Mouse (Mus musculus): ENCODE data around the gene Gm40193. TPM values are rescaled to one million over a fixed set of nuclear protein-coding genes. Genes with fewer than 3 reads are reported as not detected.

Gm40193 gene
- polyA plus RNA-seq, 1 experiment from 2014 or later, result not detected

DNA sequence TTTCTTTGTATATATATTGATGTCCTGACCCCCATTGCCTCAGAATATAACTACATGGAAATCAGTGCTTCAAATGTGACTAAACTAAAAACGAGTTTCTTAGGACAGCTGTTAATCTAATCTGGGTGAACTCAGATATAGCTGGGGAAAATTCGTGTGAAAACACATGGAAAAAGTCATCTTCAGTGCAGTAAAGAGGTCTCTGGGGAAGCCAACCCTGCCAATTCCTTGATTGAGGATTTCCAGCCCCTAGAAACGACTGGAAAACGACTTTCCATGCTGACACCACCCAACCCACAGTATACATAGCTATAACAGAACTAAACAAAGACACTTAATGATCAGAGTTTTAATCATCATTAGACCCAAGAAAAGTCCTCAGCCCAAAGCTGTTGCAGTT, 44.9 kb downstream of the Gm40193 start:
- DNase-seq (ENCODE audit: low read depth, low spot score) (no peak), ATAC-seq (no peak)
- in situ Hi-C loops (cut with MboI; ENCODE audit: low pct_unique_long_range_greater_than_20kb), result no loop called here
- no peak for TF ChIP-seq CTCF (IDR thresholded peaks at IDR 0.05)
- CTCF ChIA-PET, result interaction anchor here (0.8 to 1.9 kb wide), 6 partner anchors 8 to 35 kb away, joined by 3 to 4 read pairs (median 3); no protein-coding TSS in a partner anchor
- no peaks in the 10 kb centered on the region for H3K27me3 ChIP-seq
- POLR2A ChIA-PET, result no interaction called here

DNA sequence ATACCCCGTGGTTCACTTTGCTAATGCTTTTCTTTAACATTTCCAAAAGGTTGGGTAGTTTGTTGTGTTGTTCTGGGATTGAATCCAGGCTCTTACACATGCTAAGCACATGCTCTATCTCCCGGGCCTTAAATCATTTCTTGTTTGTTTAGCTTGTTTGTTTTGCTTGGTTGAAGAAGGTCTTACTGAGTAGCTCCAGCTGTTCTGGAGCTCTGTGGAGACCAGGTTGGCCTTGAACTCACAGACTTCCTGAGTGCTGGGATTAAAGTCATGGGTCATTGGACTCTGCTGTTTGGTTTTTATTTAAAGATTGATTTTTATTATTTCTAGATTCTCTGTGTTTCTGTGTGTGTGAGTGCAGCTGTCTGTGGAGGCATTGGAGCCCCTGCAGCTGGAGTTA, 47.2 kb downstream of the Gm40193 start:
- no peak for TF ChIP-seq CTCF (IDR thresholded peaks at IDR 0.05)
- no peaks in the 10 kb centered on the region for H3K27me3 ChIP-seq
- ChIA-PET CTCF (interaction anchor here (0.8 to 1.3 kb wide), 2 partner anchors 10 to 15 kb away, joined by 3 read pairs; no protein-coding TSS in a partner anchor), POLR2A (no interaction called here)
- ATAC-seq, result no peak
- in situ Hi-C loops (cut with MboI; ENCODE audit: low pct_unique_long_range_greater_than_20kb), result no loop called here
- DNase-seq (ENCODE audit: low read depth, low spot score), result no peak

Other genes with a start within 250 kb of the Gm40193 start
- gene Alox12e, start 210.3 kb downstream of the Gm40193 start, polyA plus RNA-seq (2021), result not detected
- gene Alox15, start 180.9 kb downstream of the Gm40193 start, polyA plus RNA-seq (2021), result not detected
- 31.0 TPM for gene Pelp1, start 122.9 kb downstream of the Gm40193 start, polyA plus RNA-seq (2021)
- 22.5 TPM for gene Arrb2, start 100.3 kb downstream of the Gm40193 start, polyA plus RNA-seq (2021)
- 41.3 TPM for gene Med11, start 81.0 kb downstream of the Gm40193 start, polyA plus RNA-seq (2021)
- gene Zmynd15, start 73.5 kb downstream of the Gm40193 start, polyA plus RNA-seq (2021), result 3.5 TPM
- gene Cxcl16, start 73.0 kb downstream of the Gm40193 start, polyA plus RNA-seq (2021), result 32.7 TPM
- gene Tm4sf5, start 27.7 kb downstream of the Gm40193 start, polyA plus RNA-seq (2021), result 0.41 TPM
- gene Vmo1, start 18.3 kb downstream of the Gm40193 start, polyA plus RNA-seq (2021), result not detected
- gene Gltpd2, start 13.7 kb downstream of the Gm40193 start, polyA plus RNA-seq (2021), result not detected
- gene Psmb6, start 7.6 kb downstream of the Gm40193 start, polyA plus RNA-seq (2021), result 323 TPM
- 13.8 TPM for gene Pld2, start 7.1 kb upstream of the Gm40193 start, polyA plus RNA-seq (2021)
- 63.2 TPM for gene Mink1, start 29.9 kb upstream of the Gm40193 start, polyA plus RNA-seq (2021)
- not detected for gene 4930544D05Rik, start 82.9 kb upstream of the Gm40193 start, polyA plus RNA-seq (2021)
- not detected for gene Chrne, start 86.3 kb upstream of the Gm40193 start, polyA plus RNA-seq (2021)
- 0.39 TPM for gene Gp1ba, start 106.2 kb upstream of the Gm40193 start, polyA plus RNA-seq (2021)
- gene Rnf167, start 114.3 kb upstream of the Gm40193 start, polyA plus RNA-seq (2021), result 37.0 TPM
- gene Slc25a11, start 114.5 kb upstream of the Gm40193 start, polyA plus RNA-seq (2021), result 152 TPM
- 1,032 TPM for gene Pfn1, start 121.7 kb upstream of the Gm40193 start, polyA plus RNA-seq (2021)
- 16.2 TPM for gene Eno3, start 124.3 kb upstream of the Gm40193 start, polyA plus RNA-seq (2021)
- gene Spag7, start 136.5 kb upstream of the Gm40193 start, polyA plus RNA-seq (2021), result 155 TPM
- gene Camta2, start 155.2 kb upstream of the Gm40193 start, polyA plus RNA-seq (2021), result 22.2 TPM
- 2.5 TPM for gene Inca1, start 167.2 kb upstream of the Gm40193 start, polyA plus RNA-seq (2021)
- 126 TPM for gene Kif1c, start 167.6 kb upstream of the Gm40193 start, polyA plus RNA-seq (2021)
- 7.9 TPM for gene Zfp3, start 231.3 kb upstream of the Gm40193 start, polyA plus RNA-seq (2021)